Mouse (Mus musculus): ENCODE results near the gene Bcl11a. TPM values are rescaled to one million over a fixed set of nuclear protein-coding genes. Genes with fewer than 3 reads are reported as not detected.

Gene Bcl11a
- polyA plus RNA-seq, 1 experiment from 2014 or later: 43.0 TPM

GRCm38 (mm10) chr11:24161458-24161857 lies 83.6 kb downstream of the Bcl11a start:
- ATAC-seq (ENCODE audit: insufficient number of reproducible peaks, low FRiP score, low TSS enrichment, low read depth): no peak
- peaks cover 31% of the 10 kb centered on the region for H3K4me1 ChIP-seq
- peaks cover 18% of the 10 kb centered on the region for H3K36me3 ChIP-seq
- 68% methylated on average over 2 of the region's 2 CpGs for WGBS
- no peaks in the 10 kb centered on the region for H3K27me3 ChIP-seq
- H3K9me3 ChIP-seq (replicated peaks): no peaks in the 10 kb centered on the region
- H3K9ac ChIP-seq: no peak overlapping the region
- H3K4me3 ChIP-seq (replicated peaks): no peak overlapping the region
- no peak overlapping the region for H3K4me2 ChIP-seq (replicated peaks)
- no peak overlapping the region for H3K27ac ChIP-seq (replicated peaks)

DNA sequence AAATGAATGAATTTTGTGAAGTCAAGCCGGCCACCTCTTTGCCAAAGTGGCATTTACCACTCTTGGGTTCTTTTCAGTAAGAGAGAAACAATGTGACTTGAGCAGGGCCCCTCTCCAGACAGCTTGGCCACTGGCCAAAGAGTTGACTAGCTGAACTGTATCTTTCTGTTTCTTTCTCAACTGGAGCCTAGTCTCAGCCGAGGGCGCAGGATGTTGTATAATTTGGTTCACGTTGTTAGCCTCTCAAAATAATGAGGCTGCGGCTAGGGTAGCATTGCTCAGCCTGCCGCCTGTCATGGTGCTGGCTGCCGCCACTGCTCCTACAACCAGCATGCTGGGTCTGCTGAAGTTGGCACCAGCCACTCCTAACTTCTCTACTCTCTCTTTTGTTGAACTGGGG lies 84.2 kb downstream of the Bcl11a start:
- H3K4me2 ChIP-seq (replicated peaks): no peak overlapping the region
- WGBS: 27% methylated on average over 7 of the region's 7 CpGs
- peak overlapping the region; percentile 29; the same call in 1 of the 2 replicates for H3K27ac ChIP-seq (replicated peaks)

DNA sequence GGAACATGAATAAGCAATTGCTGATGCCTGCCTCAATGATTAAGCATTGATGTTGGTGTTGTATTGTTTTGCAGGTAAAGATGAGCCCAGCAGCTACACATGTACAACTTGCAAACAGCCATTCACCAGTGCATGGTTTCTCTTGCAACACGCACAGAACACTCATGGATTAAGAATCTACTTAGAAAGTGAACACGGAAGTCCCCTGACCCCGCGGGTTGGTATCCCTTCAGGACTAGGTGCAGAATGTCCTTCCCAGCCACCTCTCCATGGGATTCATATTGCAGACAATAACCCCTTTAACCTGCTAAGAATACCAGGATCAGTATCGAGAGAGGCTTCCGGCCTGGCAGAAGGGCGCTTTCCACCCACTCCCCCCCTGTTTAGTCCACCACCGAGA lies 85.2 kb downstream of the Bcl11a start:
- Histone ChIP-seq H3K9me3 (replicated peaks) (no peaks in the 10 kb centered on the region), H3K4me1 (peaks cover 25% of the 10 kb centered on the region), H3K27ac (replicated peaks) (no peak overlapping the region), H3K4me3 (replicated peaks) (no peak overlapping the region), H3K9ac (no peak overlapping the region), H3K4me2 (replicated peaks) (no peak overlapping the region), H3K27me3 (no peaks in the 10 kb centered on the region), H3K36me3 (peaks cover 18% of the 10 kb centered on the region)
- ATAC-seq (ENCODE audit: insufficient number of reproducible peaks, low FRiP score, low TSS enrichment, low read depth): peak; percentile 31; the same call in 1 of the 2 replicates
- WGBS: 94% methylated on average over 8 of the region's 8 CpGs

More for the DNA sequence above, 84.2 kb downstream of the Bcl11a start:
- H3K27me3 ChIP-seq: no peaks in the 10 kb centered on the region
- no peaks in the 10 kb centered on the region for H3K9me3 ChIP-seq (replicated peaks)
- ATAC-seq (ENCODE audit: insufficient number of reproducible peaks, low FRiP score, low TSS enrichment, low read depth): peak; percentile 55; the same call in 1 of the 2 replicates
- no peak overlapping the region for H3K4me3 ChIP-seq (replicated peaks)
- H3K9ac ChIP-seq: no peak overlapping the region
- H3K4me1 ChIP-seq: peaks cover 31% of the 10 kb centered on the region
- peaks cover 18% of the 10 kb centered on the region for H3K36me3 ChIP-seq

- peaks cover 18% of the 10 kb centered on the region for H3K36me3 ChIP-seq
- no peak overlapping the region for H3K4me3 ChIP-seq (replicated peaks)
- H3K4me1 ChIP-seq: peaks cover 21% of the 10 kb centered on the region
- H3K9me3 ChIP-seq (replicated peaks): no peaks in the 10 kb centered on the region
- H3K9ac ChIP-seq: no peak overlapping the region
- WGBS: 96% methylated on average over 26 of the region's 26 CpGs
- no peak overlapping the region for H3K27ac ChIP-seq (replicated peaks)
- no peak overlapping the region for H3K4me2 ChIP-seq (replicated peaks)
- H3K27me3 ChIP-seq: no peaks in the 10 kb centered on the region
- no peak for ATAC-seq (ENCODE audit: insufficient number of reproducible peaks, low FRiP score, low TSS enrichment, low read depth)
These were observed 86.2 kb downstream of the Bcl11a start for GRCm38 (mm10) chr11:24164065-24164464.

DNA sequence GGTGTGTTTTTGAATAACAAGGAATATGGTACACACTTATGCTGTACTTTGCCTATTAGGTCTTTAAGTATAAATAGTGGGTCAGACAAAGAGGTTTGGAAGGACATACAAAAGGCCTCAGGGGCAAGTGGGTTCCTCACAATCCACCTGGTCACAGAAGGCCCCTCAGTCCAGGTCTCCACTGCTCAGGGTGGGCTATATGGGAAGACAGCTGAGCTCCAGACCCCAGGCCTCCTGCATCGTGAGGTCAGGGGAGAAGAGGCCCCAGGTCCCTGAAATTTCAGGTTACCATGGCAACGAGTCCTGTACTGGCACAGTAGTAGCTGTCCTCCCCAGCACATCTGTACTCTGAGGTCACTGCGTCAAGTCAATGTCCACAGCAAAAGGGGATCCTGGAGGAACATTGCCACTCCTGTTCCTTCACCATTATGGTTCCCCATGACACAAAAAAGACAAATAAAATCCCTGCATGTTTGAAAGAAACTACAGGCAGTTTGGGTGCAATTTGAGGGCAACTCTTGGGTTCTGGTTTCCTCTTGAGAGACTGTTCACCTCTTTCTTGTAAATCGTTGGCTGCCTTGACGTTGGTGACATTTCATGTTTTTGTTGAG lies 93.9 kb downstream of the Bcl11a start:
- no peak overlapping the region for H3K4me3 ChIP-seq (replicated peaks)
- no peaks in the 10 kb centered on the region for H3K27me3 ChIP-seq
- WGBS: 78% methylated on average over 5 of the region's 5 CpGs
- no peak for ATAC-seq (ENCODE audit: insufficient number of reproducible peaks, low FRiP score, low TSS enrichment, low read depth)
- no peak overlapping the region for H3K27ac ChIP-seq (replicated peaks)
- no peaks in the 10 kb centered on the region for H3K9me3 ChIP-seq (replicated peaks)
- no peaks in the 10 kb centered on the region for H3K4me1 ChIP-seq
- H3K36me3 ChIP-seq: 0 out of 2 replicates have a peak, but pooled peaks cover 10% of the 10 kb centered on the region
- H3K9ac ChIP-seq: no peak overlapping the region
- no peak overlapping the region for H3K4me2 ChIP-seq (replicated peaks)

GRCm38 (mm10) chr11:24172585-24172984 lies 94.7 kb downstream of the Bcl11a start:
- Histone ChIP-seq H3K4me1 (no peaks in the 10 kb centered on the region), H3K36me3 (0 out of 2 replicates have a peak, but pooled peaks cover 10% of the 10 kb centered on the region), H3K9me3 (replicated peaks) (no peaks in the 10 kb centered on the region), H3K4me2 (replicated peaks) (no peak overlapping the region), H3K27ac (replicated peaks) (no peak overlapping the region), H3K4me3 (replicated peaks) (no peak overlapping the region), H3K27me3 (no peaks in the 10 kb centered on the region), H3K9ac (no peak overlapping the region)
- ATAC-seq (ENCODE audit: insufficient number of reproducible peaks, low FRiP score, low TSS enrichment, low read depth): no peak
- 91% methylated on average over 17 of the region's 17 CpGs for WGBS

DNA sequence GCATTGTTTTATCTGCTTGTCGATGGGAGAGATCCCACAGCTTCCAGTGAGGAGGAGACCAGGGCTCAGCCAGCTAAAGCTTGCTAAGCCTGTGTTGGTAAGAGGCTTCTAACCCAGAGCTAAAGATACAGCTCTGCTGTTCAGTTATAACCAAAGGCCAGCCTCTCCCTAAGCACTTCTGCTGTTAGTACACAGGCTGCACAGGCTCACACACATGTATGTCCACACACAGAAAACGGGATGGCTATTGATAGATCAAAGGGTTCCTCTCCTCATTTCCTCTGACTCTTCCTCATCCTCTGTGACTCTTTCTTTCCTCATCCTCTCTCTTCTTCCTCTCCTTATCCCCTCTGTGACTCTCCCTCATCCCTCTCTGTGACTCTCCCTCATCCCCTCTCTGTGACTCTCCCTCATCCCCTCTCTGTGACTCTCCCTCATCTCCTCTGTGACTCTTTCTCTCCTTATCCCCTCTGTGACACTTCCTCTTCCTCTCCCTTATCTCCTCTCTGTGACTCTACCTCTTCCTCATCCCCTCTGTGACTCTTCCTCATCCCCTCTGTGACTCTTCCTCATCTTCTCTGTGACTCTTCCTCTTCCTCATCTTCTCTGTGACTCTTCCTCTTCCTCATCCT lies 96.4 kb downstream of the Bcl11a start:
- 69% methylated on average over 2 of the region's 2 CpGs for WGBS
- Histone ChIP-seq H3K27ac (replicated peaks) (no peak overlapping the region), H3K27me3 (no peaks in the 10 kb centered on the region), H3K4me1 (no peaks in the 10 kb centered on the region), H3K4me3 (replicated peaks) (no peak overlapping the region), H3K36me3 (0 out of 2 replicates have a peak, but pooled peaks cover 10% of the 10 kb centered on the region), H3K9me3 (replicated peaks) (no peaks in the 10 kb centered on the region), H3K9ac (no peak overlapping the region), H3K4me2 (replicated peaks) (no peak overlapping the region)
- ATAC-seq (ENCODE audit: insufficient number of reproducible peaks, low FRiP score, low TSS enrichment, low read depth): no peak

DNA sequence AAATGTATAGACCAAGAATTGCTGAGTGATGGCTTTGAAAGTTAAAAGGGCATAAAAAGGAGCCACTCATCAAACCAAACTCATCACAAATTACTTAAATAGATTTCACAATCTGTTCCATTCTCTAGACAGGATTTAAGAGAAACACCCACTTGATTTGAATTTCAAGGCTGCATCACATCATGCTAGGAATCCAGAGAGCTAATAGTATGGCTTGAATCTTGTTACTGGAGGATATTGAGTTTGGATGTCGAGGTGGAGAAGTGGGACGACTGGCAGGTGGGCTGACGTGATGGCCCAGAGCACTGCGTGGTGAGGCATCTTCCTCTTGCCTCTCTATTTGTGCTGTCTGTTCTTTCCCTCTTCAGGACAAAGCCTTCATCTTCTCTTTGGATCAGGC lies 99.6 kb downstream of the Bcl11a start:
- Histone ChIP-seq H3K27me3 (no peaks in the 10 kb centered on the region), H3K4me2 (replicated peaks) (no peak overlapping the region), H3K4me1 (no peaks in the 10 kb centered on the region), H3K9ac (no peak overlapping the region), H3K4me3 (replicated peaks) (no peak overlapping the region), H3K27ac (replicated peaks) (no peak overlapping the region), H3K36me3 (0 out of 2 replicates have a peak, but pooled peaks cover 3% of the 10 kb centered on the region), H3K9me3 (replicated peaks) (no peaks in the 10 kb centered on the region)
- WGBS: 82% methylated on average over 4 of the region's 4 CpGs
- ATAC-seq (ENCODE audit: insufficient number of reproducible peaks, low FRiP score, low TSS enrichment, low read depth): no peak

- no peaks in the 10 kb centered on the region for H3K27me3 ChIP-seq
- H3K9ac ChIP-seq: no peak overlapping the region
- 90% methylated on average over 6 of the region's 6 CpGs for WGBS
These were observed 101.1 kb downstream of the Bcl11a start for GRCm38 (mm10) chr11:24178823-24179476.

GRCm38 (mm10) chr11:24180040-24180439 lies 102.2 kb downstream of the Bcl11a start:
- 64% methylated on average over 7 of the region's 7 CpGs for WGBS
- no peaks in the 10 kb centered on the region for H3K27me3 ChIP-seq
- no peaks in the 10 kb centered on the region for H3K36me3 ChIP-seq
- no peak overlapping the region for H3K27ac ChIP-seq (replicated peaks)
- H3K9ac ChIP-seq: no peak overlapping the region
- no peak for ATAC-seq (ENCODE audit: insufficient number of reproducible peaks, low FRiP score, low TSS enrichment, low read depth)
- no peaks in the 10 kb centered on the region for H3K4me1 ChIP-seq
- H3K9me3 ChIP-seq (replicated peaks): no peaks in the 10 kb centered on the region
- no peak overlapping the region for H3K4me2 ChIP-seq (replicated peaks)
- no peak overlapping the region for H3K4me3 ChIP-seq (replicated peaks)

More at GRCm38 (mm10) chr11:24178823-24179476, 101.1 kb downstream of the Bcl11a start:
- Histone ChIP-seq H3K36me3 (no peaks in the 10 kb centered on the region), H3K4me2 (replicated peaks) (no peak overlapping the region), H3K4me1 (no peaks in the 10 kb centered on the region), H3K9me3 (replicated peaks) (no peaks in the 10 kb centered on the region), H3K4me3 (replicated peaks) (no peak overlapping the region), H3K27ac (replicated peaks) (no peak overlapping the region)
- ATAC-seq (ENCODE audit: insufficient number of reproducible peaks, low FRiP score, low TSS enrichment, low read depth): no peak; the same call in 1 of the 2 replicates

- Histone ChIP-seq H3K36me3 (no peaks in the 10 kb centered on the region), H3K4me3 (replicated peaks) (no peak overlapping the region), H3K27ac (replicated peaks) (no peak overlapping the region), H3K27me3 (no peaks in the 10 kb centered on the region), H3K4me2 (replicated peaks) (no peak overlapping the region), H3K9ac (no peak overlapping the region), H3K4me1 (no peaks in the 10 kb centered on the region), H3K9me3 (replicated peaks) (no peaks in the 10 kb centered on the region)
- no peak for ATAC-seq (ENCODE audit: insufficient number of reproducible peaks, low FRiP score, low TSS enrichment, low read depth)
- WGBS: 87% methylated on average over 7 of the region's 7 CpGs
These were observed 105.6 kb downstream of the Bcl11a start for GRCm38 (mm10) chr11:24183501-24183900.
